Mouse (Mus musculus) heart, embryonic 12.5 days (tissue): Measurements from ENCODE around the gene H13. TPM values are rescaled to one million over a fixed set of nuclear protein-coding genes. Genes with fewer than 3 reads are reported as not detected.
"Not testable (repeated sequence)": the region's sequence is repeated elsewhere in the genome, so short reads cannot be mapped to it uniquely, and the experiment has no call there.

ENCODE experiments used
- ATAC-seq: fragments of 200-750 bp; cut with Nextera tagmentation; 2 replicates; pipeline ENCODE4 v1.8.0; 2017; ENCODE audit warnings: moderate TSS enrichment, moderate library complexity; ENCODE audit not compliant: insufficient number of reproducible peaks, low FRiP score
- H3K27ac ChIP-seq: fragments of 300-500 bp; sonication (generic); 2 replicates; pipeline ENCODE4 v1.5.1; 2016; ENCODE audit warnings: mild to moderate bottlenecking, moderate library complexity; ENCODE audit not compliant: poor library complexity, severe bottlenecking
- H3K27me3 ChIP-seq: fragments of 300-500 bp; sonication (generic); replicated peaks from 2 replicates; pipeline ENCODE4 v1.6.1; 2016; ENCODE audit warnings: mild to moderate bottlenecking, moderate library complexity
- H3K36me3 ChIP-seq: fragments of 300-500 bp; sonication (generic); 2 replicates; pipeline ENCODE4 v1.6.1; 2016; ENCODE audit warnings: mild to moderate bottlenecking, moderate library complexity
- H3K4me1 ChIP-seq: fragments of 300-500 bp; sonication (generic); replicated peaks from 2 replicates; pipeline ENCODE4 v1.6.1; 2016; ENCODE audit warnings: mild to moderate bottlenecking
- H3K4me2 ChIP-seq: fragments of 300-500 bp; sonication (generic); 2 replicates; pipeline ENCODE4 v1.6.1; 2016; ENCODE audit warnings: mild to moderate bottlenecking, moderate library complexity
- H3K4me3 ChIP-seq: fragments of 300-500 bp; sonication (generic); 2 replicates; pipeline ENCODE4 v1.5.1; 2016; ENCODE audit warnings: mild to moderate bottlenecking
- H3K9ac ChIP-seq: fragments of 300-500 bp; sonication (generic); 2 replicates; pipeline ENCODE4 v1.6.1; 2016; ENCODE audit warnings: mild to moderate bottlenecking, moderate library complexity
- H3K9me3 ChIP-seq: fragments of 300-500 bp; sonication (generic); replicated peaks from 2 replicates; pipeline ENCODE4 v1.6.1; 2016; ENCODE audit warnings: mild to moderate bottlenecking, moderate library complexity
- WGBS: fragments of 180-500 bp; shearing (Covaris S2); methylation state at CpG from one replicate; pipeline ENCODE4 v1.1.7; 2016; 5-methylcytosine and 5-hydroxymethylcytosine counted together
- polyA plus RNA-seq: library from polyadenylated mRNA; unstranded; fragments of >200 nt; fragmentation: Nextera tagmentation; extraction: Ambion mirVana; gene quantifications from 2 replicates; pipeline ENCODE4 v1.2.1, GENCODE M21; 2016

Gene H13
- polyA plus RNA-seq, 1 experiment from 2014 or later: 87.5 TPM

DNA sequence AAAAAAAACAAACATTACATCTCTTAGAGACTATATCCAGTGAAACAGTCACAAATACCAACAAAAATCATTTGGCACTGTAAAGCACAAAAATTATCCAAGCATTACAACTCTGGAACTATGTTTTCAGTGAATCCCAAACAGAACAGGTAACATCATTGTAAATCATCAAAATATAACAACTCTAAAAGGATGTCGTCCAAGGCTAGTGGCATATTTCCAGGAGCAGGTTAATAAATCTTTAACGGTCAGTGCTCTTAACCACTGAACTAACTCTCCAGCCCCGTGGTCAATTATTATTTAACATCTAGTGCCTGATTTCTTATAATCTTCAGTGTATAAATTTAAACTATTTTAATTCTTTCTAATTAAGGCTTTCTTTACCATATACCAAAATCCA is 3.1 kb upstream of the H13 start:
- not testable (repeated sequence) for ATAC-seq, H3K9me3 ChIP-seq, H3K4me3 ChIP-seq, H3K27ac ChIP-seq, H3K36me3 ChIP-seq, H3K4me2 ChIP-seq, H3K27me3 ChIP-seq, H3K9ac ChIP-seq
- peaks cover 12% of the 10 kb centered on the region for H3K4me1 ChIP-seq
- 76% methylated on average over 3 of the region's 3 CpGs for WGBS

DNA sequence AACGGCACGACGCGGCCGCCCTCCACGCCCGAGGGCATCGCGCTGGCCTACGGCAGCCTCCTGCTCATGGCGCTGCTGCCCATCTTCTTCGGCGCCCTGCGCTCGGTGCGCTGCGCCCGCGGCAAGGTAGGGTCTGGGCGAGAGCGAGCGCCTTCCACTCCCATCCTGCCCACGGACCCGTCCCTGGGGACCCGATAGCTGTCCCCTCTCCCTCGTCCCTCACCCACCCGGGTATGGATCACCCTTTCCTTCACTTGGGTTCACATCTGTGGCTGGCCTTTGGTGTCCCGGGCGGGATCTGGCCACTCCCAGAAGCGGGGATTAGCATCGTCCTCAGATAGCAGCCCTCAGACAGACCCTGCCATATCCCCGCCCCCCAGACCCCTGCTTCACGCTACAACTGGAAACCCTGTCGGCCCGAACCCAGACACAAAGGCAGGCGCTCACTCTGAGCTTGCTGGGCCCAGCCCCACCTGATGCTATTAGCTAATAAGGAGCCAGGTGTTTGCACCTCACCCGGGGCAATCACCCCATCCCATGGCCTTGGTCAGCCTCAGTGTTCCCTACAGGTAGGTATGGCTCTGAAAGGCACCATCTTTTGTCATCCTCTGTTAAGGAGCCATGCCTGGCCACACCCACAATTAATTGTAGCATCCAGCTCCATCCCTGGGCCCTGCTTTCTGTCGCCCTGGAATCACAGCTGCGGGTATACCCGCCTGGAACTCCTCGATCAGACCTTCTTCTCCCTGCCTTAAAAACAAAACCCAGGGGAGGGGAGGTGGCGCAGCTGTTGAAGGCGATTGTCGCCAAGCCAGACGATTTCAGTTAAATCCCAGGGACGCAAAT is 601 bp downstream of the H13 start:
- Histone ChIP-seq H3K4me1 (peaks cover 33% of the 10 kb centered on the region), H3K27ac (peak overlapping the region; percentile 87), H3K4me3 (peak overlapping the region; percentile 90), H3K9ac (peak overlapping the region; percentile 94), H3K27me3 (no peaks in the 10 kb centered on the region), H3K36me3 (peaks cover 10% of the 10 kb centered on the region; the same call in 1 of the 2 replicates), H3K4me2 (peak overlapping the region; percentile 80), H3K9me3 (no peaks in the 10 kb centered on the region)
- peak; percentile 77 for ATAC-seq
- WGBS: under 1% methylated on average over 43 of the region's 46 CpGs

- Histone ChIP-seq H3K9ac (peak overlapping the region; percentile 94), H3K9me3 (no peaks in the 10 kb centered on the region), H3K27ac (peak overlapping the region; percentile 87; the same call in 1 of the 2 replicates), H3K4me2 (peak overlapping the region; percentile 80), H3K36me3 (peaks cover 22% of the 10 kb centered on the region), H3K4me3 (peak overlapping the region; percentile 90), H3K4me1 (peaks cover 45% of the 10 kb centered on the region), H3K27me3 (no peaks in the 10 kb centered on the region)
- 38% methylated on average over 9 of the region's 9 CpGs for WGBS
- ATAC-seq: no peak
Measured at GRCm38 (mm10) chr2:152670983-152671641, 1.9 kb downstream of the H13 start.

GRCm38 (mm10) chr2:152671642-152671999 is 2.4 kb downstream of the H13 start:
- peaks cover 45% of the 10 kb centered on the region for H3K4me1 ChIP-seq
- H3K27me3 ChIP-seq: no peaks in the 10 kb centered on the region
- H3K9me3 ChIP-seq: no peaks in the 10 kb centered on the region
- H3K4me2 ChIP-seq: peak overlapping the region; percentile 80
- WGBS: 26% methylated on average over 5 of the region's 5 CpGs
- H3K36me3 ChIP-seq: peaks cover 28% of the 10 kb centered on the region
- ATAC-seq: peak; percentile 33
- H3K4me3 ChIP-seq: peak overlapping the region; percentile 90
- H3K27ac ChIP-seq: 0 out of 2 replicates have a peak overlapping the region, but pooled peaks have one; percentile 16
- H3K9ac ChIP-seq: peak overlapping the region; percentile 94

DNA sequence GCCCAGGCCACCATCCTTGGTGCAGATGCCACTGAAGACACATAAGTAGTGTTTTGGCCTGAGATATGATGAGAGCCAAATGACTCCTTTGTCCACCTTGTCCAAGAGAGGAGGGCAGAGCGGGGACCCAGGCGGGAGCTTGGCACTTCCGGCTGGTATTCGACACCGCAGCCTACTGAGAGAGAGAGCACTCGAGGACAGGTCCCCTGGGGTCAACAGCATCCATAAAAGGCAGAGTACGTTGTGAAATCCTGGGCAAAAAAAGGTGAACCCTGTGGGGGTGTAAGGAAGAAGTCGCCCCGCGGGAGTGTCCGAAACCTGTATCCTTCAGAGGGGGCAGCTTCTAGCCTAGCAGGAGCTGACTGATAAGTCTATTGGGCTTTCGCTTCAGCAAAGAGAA is 2.9 kb downstream of the H13 start:
- H3K27ac ChIP-seq: no peak overlapping the region
- peaks cover 45% of the 10 kb centered on the region for H3K4me1 ChIP-seq
- no peaks in the 10 kb centered on the region for H3K27me3 ChIP-seq
- peak overlapping the region; percentile 90; the same call in 1 of the 2 replicates for H3K4me3 ChIP-seq
- 90% methylated on average over 12 of the region's 12 CpGs for WGBS
- H3K4me2 ChIP-seq: peak overlapping the region; percentile 80
- H3K36me3 ChIP-seq: peaks cover 33% of the 10 kb centered on the region
- no peak for ATAC-seq
- peak overlapping the region; percentile 1; the same call in 1 of the 2 replicates for H3K9ac ChIP-seq
- H3K9me3 ChIP-seq: no peaks in the 10 kb centered on the region

GRCm38 (mm10) chr2:152674148-152674547 is 4.9 kb downstream of the H13 start:
- no peak overlapping the region for H3K27ac ChIP-seq
- H3K4me2 ChIP-seq: no peak overlapping the region; the same call in 1 of the 2 replicates
- H3K9me3 ChIP-seq: no peaks in the 10 kb centered on the region
- no peak overlapping the region for H3K9ac ChIP-seq
- H3K27me3 ChIP-seq: no peaks in the 10 kb centered on the region
- H3K36me3 ChIP-seq: peaks cover 50% of the 10 kb centered on the region
- no peak overlapping the region for H3K4me3 ChIP-seq
- ATAC-seq: no peak
- 73% methylated on average over 11 of the region's 11 CpGs for WGBS
- peaks cover 45% of the 10 kb centered on the region for H3K4me1 ChIP-seq

GRCm38 (mm10) chr2:152675252-152675791 is 6.1 kb downstream of the H13 start:
- no peaks in the 10 kb centered on the region for H3K9me3 ChIP-seq
- H3K4me3 ChIP-seq: no peak overlapping the region
- ATAC-seq: no peak
- H3K27me3 ChIP-seq: no peaks in the 10 kb centered on the region
- H3K9ac ChIP-seq: no peak overlapping the region
- no peak overlapping the region for H3K4me2 ChIP-seq
- WGBS: 77% methylated on average over 13 of the region's 13 CpGs
- H3K27ac ChIP-seq: no peak overlapping the region; the same call in 1 of the 2 replicates
- H3K36me3 ChIP-seq: peaks cover 62% of the 10 kb centered on the region
- H3K4me1 ChIP-seq: peaks cover 52% of the 10 kb centered on the region

GRCm38 (mm10) chr2:152678302-152678701 is 9.0 kb downstream of the H13 start:
- no peak overlapping the region for H3K27ac ChIP-seq
- 68% methylated on average over 3 of the region's 3 CpGs for WGBS
- H3K9ac ChIP-seq: no peak overlapping the region
- no peaks in the 10 kb centered on the region for H3K27me3 ChIP-seq
- no peak for ATAC-seq
- H3K4me1 ChIP-seq: peaks cover 32% of the 10 kb centered on the region
- no peaks in the 10 kb centered on the region for H3K9me3 ChIP-seq
- no peak overlapping the region for H3K4me2 ChIP-seq
- peaks cover 81% of the 10 kb centered on the region for H3K36me3 ChIP-seq
- no peak overlapping the region for H3K4me3 ChIP-seq

GRCm38 (mm10) chr2:152678925-152679324 is 9.7 kb downstream of the H13 start:
- peaks cover 31% of the 10 kb centered on the region for H3K4me1 ChIP-seq
- H3K4me2 ChIP-seq: no peak overlapping the region
- H3K4me3 ChIP-seq: no peak overlapping the region
- H3K27me3 ChIP-seq: no peaks in the 10 kb centered on the region
- WGBS: 91% methylated on average over 5 of the region's 5 CpGs
- H3K27ac ChIP-seq: no peak overlapping the region
- no peak overlapping the region for H3K9ac ChIP-seq
- no peaks in the 10 kb centered on the region for H3K9me3 ChIP-seq
- H3K36me3 ChIP-seq: peaks cover 87% of the 10 kb centered on the region
- ATAC-seq: no peak

DNA sequence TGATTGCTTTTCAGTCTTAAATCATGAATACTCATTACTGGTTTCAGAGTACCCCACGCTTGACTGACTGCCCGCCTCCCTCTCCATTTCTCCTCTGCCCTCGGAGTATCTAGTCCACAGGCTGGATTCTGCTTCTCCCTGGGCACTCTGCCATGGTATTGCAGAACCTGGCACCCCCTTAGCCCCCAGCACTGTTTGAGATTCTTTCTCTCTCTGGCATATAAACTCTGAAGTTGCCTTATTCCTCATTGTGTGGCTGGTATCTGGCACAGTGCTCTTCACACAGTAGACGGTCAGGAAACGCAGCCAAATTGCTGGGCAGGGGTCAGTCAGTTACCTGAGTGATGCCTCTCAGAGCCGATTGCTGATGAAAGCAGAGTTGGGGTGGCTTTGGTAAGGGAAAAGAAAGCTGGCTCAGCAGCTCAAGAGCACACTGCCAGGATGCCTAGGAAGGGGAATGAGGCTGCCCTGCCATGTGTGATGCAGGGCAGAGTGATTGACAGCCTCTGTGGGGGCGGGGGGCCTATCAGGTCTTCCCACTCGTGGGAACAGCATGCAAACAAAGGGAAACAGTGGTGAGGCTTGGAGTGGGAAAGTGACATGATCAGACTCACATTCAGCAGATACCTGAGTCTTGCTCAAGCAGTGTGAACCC is 10.6 kb downstream of the H13 start:
- Histone ChIP-seq H3K36me3 (peaks cover 96% of the 10 kb centered on the region), H3K27me3 (no peaks in the 10 kb centered on the region), H3K9me3 (no peaks in the 10 kb centered on the region; the same call in 1 of the 2 replicates), H3K4me1 (peaks cover 26% of the 10 kb centered on the region), H3K27ac (0 out of 2 replicates have a peak overlapping the region, but pooled peaks have one; percentile 41), H3K9ac (peak overlapping the region; percentile 19; the same call in 1 of the 2 replicates), H3K4me2 (no peak overlapping the region), H3K4me3 (no peak overlapping the region)
- WGBS: 81% methylated on average over 8 of the region's 8 CpGs
- ATAC-seq: no peak
